Mouse (Mus musculus) T-helper 1 cell (primary cell): ENCODE results near the gene Lpar1.

Source experiments
- in situ Hi-C: fragments of 300-600 bp; cut with MboI, MseI; formaldehyde crosslinking; loops from one replicate; pipeline ENCODE4 v1.15.1; 2025; ENCODE audit warnings: high pct_unique_total_duplicates

The Lpar1 gene

DNA sequence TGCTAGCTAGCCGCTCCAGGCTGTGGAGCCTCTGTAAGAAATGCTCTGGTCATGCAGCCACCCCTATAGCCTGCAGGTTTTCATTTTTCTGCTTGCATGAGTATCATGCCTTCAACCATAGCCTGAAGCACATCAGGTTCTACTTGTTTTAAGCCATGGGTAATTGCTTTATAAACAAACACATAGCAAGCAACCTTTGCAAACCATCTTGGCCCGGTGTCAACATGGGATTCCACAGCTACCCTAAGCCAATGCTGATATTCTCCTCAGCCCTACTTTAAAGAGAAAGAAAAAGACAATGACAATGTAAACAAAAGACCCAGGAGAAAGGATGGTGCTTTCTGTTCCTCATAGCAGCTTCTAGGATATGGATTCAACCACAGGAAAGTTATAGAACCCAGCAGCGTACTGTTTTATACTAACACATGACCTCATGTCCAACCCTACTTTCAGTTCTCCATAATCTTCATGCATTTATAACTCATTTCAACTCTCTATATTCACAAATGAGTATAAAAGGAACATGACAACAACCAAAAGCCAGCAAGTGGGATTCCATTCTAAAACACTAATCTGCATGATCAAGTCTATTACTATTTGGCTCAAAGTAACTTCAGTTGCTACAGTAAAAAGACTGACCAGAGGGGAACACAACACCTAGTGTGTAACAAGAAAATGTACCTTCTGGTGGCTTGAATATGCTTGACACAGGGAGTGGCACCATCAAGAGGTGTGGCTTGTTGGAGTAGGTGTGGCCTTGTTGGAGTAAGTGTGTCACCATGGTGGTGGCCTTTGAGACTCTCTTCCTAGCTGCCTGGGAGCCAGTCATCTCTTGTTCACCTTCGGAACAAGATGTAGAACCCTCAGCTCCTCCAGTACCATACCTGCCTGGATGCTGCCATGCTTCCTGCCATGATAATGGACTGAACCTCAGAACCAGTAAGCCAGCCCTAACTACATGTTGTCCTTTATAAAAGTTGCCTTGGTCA, 46.9 kb downstream of the Lpar1 start:
- in situ Hi-C loops, result no loop called here

- in situ Hi-C loops, result no loop called here
Observed at GRCm38 (mm10) chr4:58504250-58504649, 49.4 kb downstream of the Lpar1 start.

- in situ Hi-C loops, result no loop called here
Observed at GRCm38 (mm10) chr4:58501012-58501777, 52.5 kb downstream of the Lpar1 start.

GRCm38 (mm10) chr4:58499831-58500230, 53.9 kb downstream of the Lpar1 start:
- in situ Hi-C loops, result no loop called here

DNA sequence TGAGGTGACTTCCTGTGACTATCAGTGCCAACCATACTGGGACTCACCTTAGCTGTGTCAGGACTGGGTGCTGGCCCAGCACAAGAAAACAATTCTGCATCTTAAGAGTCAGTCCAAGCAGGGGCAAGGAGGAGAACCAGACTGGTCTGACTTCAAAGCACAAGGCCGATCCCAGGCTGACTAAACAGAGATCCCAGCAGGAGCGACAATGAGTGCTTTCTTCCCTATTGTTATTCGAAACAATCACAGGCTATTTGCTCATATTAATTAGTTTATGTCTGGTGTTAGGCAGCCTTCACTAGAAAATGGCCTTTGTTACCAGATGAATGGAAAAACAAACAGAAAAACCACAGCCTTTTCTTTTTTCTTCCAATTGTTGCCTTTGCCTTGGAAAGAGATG, 54.5 kb downstream of the Lpar1 start:
- in situ Hi-C loops, result no loop called here

- in situ Hi-C loops, result no loop called here
Observed at GRCm38 (mm10) chr4:58498734-58499133, 55.0 kb downstream of the Lpar1 start.

GRCm38 (mm10) chr4:58497284-58497683, 56.4 kb downstream of the Lpar1 start:
- in situ Hi-C loops, result no loop called here

- in situ Hi-C loops, result no loop called here
Observed at GRCm38 (mm10) chr4:58496743-58497142, 57.0 kb downstream of the Lpar1 start.

- in situ Hi-C loops, result no loop called here
Observed at GRCm38 (mm10) chr4:58491742-58492141, 62.0 kb downstream of the Lpar1 start.

GRCm38 (mm10) chr4:58490374-58490773, 63.3 kb downstream of the Lpar1 start:
- in situ Hi-C loops, result no loop called here

DNA sequence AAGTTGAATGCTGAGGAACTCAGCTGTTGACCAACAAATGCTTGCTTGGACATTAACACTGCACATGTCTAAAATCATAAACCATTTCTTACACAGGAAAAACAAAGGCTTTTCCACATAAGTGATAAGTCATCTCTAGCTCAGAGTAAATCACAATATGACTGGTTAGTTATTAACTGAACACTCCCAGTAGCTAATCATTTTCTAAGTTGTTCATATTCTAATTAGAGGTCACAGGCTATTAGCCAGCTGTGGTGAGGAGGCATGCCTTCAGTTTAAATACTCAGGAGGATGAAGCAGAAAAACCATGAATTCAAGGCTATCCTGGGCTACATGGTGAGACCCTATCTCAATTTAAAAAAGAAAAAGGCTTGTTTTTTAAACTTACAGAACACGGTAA, 75.1 kb downstream of the Lpar1 start:
- in situ Hi-C loops, result no loop called here

- in situ Hi-C loops, result no loop called here
Observed at GRCm38 (mm10) chr4:58477691-58478090, 76.0 kb downstream of the Lpar1 start.

DNA sequence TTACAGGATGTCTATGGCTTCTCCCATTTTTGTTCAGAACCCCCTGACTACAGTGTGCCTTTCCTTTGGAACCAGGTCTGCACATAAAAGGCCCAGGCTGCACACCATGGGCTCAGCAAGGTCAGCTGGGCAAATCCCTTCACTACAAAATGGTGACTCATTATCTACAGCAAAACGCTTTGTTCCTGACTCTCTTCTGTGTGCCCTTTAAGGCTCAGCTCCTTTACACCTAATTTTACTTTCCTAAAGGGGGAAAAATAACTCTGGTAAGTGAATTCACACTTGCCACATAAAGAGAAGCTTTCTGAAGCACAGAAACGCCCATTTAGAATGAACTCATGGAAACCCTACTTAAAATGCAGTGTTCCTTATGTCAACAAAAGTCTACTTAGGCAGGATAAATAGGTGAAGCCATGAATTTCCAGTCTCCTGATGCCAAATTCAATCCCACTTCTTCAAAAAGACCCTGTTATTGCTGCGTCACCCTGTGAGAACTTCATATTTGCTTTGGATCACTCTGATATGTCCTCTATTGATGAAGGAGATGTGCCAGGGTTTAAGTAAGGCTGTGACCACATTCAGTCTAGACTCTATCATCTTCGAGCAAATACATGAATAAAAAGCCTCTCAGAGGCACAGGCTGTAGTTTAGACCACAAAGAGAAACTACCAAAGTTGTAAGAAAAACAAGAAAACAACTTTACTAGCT, 82.3 kb downstream of the Lpar1 start:
- in situ Hi-C loops, result no loop called here

DNA sequence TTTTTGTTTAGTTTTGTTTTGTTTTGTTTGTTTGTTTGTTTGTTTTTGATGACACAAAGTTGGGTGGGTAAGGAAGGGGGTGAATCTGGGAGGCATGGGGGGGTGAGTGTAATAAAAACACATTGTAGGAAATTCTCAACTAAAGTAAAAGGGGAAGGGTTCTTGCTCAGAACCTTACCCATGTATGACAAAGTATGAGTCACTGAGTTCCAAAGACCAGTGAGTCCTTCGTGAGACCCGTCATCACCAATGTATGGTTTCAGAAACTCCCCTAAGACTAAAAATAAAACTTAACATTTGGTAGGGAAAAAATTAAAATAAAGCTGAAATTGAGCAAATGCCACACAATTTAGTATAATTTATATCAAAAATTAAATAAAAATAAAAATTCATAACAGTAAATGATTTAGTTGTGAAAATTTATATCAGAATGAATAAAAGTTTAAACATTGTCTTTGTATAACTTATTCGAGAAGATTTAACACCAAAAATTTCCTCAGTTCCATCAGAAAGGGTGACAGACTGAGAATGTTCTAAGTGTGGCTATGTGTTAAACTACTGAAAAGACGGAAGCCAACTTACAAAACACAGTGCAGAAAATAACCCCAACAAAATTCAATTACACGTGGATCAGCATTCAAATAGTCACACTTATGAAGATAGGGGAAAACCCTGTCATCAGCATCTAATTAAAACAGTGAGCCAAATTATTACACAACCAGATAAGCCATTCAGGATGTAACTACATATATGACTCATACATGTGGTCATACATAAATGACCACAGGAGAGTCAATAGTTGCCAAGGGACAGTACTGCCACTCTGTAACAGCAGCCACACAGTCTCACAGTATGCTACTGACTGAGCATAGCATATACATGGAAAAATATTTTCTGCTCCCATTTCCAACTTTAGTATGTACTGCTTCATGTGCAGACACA, 83.8 kb downstream of the Lpar1 start:
- in situ Hi-C loops, result no loop called here

DNA sequence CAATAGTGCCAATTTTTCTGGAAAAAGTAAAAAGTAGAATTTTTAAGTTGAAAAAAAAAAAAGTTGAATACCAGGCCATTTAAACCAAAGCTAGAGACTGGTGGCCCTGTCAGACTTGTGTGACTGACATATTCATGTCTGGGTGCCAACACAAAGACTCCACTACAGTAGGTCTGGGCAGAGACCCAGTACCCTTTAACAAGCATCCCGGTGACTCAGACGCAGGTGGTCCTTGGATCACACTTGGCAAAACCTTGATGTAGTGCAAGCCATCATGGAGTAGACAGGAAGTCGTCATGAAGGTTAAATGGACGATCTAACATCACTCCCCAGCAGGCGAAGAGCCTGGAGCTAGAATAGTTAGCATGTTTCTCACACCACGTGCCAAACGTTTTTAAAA, 84.7 kb downstream of the Lpar1 start:
- in situ Hi-C loops, result no loop called here

DNA sequence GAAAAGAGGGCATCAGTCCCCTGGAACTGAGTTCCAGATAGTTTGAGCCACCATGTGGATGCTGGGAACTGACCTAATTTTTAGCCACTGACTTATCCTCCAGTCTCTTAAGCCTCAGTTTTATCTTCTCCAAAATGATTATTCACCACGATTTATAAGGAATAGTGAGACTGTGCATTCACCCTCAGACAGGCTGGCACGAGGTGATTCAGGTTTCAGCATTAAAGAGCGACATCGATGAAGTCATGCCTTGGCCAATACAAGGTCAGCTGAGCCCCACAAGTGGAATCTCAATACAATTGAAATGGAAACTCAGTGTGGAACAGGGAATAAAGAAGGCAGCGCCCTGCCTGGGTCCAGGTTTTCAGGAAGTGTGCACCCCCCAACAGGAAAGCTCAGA, 88.1 kb downstream of the Lpar1 start:
- in situ Hi-C loops, result no loop called here

GRCm38 (mm10) chr4:58464390-58465164, 89.1 kb downstream of the Lpar1 start:
- in situ Hi-C loops, result no loop called here

- in situ Hi-C loops, result no loop called here
Observed at GRCm38 (mm10) chr4:58462990-58463389, 90.7 kb downstream of the Lpar1 start.

DNA sequence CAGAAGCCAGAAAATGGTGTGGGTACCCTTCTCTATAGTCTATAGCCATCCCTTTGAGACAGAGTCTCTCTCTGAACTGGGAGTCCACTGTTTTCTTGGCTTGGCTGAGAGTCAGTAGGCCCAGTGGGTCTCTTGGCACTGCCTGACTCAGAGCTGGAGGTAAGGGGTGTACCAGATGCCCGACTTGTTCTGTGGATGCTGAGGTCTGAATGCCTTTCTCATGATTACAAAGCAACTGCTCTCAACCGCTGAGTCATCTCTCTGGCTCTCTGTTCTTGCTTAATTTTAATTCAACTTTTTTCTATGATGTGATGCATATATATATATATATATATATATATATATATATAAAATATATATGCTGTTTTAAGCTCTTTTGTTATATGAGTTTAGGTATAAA, 91.1 kb downstream of the Lpar1 start:
- in situ Hi-C loops, result no loop called here

DNA sequence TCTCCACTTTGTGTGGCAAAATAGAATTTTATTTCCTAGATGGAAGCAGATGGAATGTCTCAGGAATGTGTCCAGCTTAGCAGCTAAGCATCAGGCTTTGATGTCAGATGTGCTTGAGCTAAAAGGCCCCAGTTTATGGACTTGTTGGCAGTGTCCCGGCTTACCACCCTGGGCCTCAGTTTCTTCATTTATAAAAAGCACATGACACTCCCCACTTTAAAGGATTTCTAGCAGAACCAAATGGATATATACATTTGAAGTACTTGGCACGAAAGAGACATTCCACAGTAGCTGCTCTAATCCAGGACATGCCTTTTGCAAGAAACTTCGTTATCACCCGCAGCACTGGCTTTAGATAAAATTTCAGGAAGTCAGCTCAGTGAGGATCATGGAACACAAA, 100.4 kb downstream of the Lpar1 start:
- in situ Hi-C loops, result no loop called here
